Mouse (Mus musculus): Measurements from ENCODE around the gene Ankfy1. TPM values are rescaled to one million over a fixed set of nuclear protein-coding genes. Genes with fewer than 3 reads are reported as not detected.

The Ankfy1 gene
- polyA plus RNA-seq, 1 experiment from 2014 or later, result 28.1 TPM

DNA sequence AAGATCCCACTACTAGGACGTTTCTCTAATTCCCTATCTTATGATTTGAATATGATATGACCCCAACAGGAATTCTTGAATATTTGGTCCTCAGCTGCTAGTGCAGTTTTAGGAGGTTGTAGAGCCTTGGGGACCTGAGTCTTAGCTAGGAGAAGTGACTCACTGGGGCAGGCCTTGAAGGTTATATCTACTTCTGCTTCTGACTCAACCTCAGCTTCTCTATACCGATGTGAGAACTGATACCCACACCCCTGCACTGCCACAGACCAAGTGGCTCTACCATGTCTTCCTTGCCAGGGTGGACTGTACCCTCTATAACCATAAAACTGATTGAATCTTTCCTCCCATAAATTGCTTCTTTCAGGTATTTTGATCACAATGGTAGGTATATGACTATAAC lies 92.3 kb downstream of the Ankfy1 start:
- 71% methylated on average over 2 of the region's 2 CpGs for WGBS
- H3K36me3 ChIP-seq (ENCODE audit: control insufficient read depth, insufficient read depth, low read length), result no peaks in the 10 kb centered on the region
- no peak for DNase-seq (ENCODE audit: low spot score)

DNA sequence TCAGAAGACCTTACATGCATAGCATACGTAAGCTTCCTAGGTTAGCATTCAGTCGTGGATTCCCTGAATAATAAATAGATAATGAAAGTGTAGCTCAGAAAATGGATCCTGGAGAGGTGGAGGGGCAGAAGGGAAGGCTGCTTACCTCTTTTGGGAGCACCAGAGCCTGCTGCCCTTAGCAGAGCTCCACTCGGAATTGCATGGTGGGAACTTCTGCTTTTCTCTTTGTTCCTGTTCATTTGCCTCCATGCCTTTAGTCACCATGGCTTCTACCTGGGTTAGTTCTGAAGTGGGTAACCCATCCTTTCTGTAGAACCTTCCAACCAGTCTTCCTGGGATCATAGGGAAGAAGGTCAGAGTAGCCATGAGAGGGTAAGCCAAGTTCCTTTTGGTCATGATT lies 92.7 kb downstream of the Ankfy1 start:
- Histone ChIP-seq H3K36me3 (ENCODE audit: control insufficient read depth, insufficient read depth, low read length) (no peaks in the 10 kb centered on the region), H3K4me3 (ENCODE audit: low read depth, low read length) (no peak overlapping the region), H3K27me3 (ENCODE audit: control insufficient read depth, insufficient read depth, low read length) (no peaks in the 10 kb centered on the region), H3K4me2 (replicated peaks; ENCODE audit: low read depth, low read length) (no peak overlapping the region), H3K27ac (ENCODE audit: low read depth, low read length) (no peak overlapping the region), H3K9me3 (ENCODE audit: control insufficient read depth, low read length) (no peaks in the 10 kb centered on the region), H3K4me1 (replicated peaks; ENCODE audit: control insufficient read depth, insufficient read depth, low read length) (no peaks in the 10 kb centered on the region), H3K9ac (ENCODE audit: low read depth, low read length) (no peak overlapping the region)
- WGBS, result 78% methylated on average over 3 of the region's 3 CpGs
- ATAC-seq (ENCODE audit: low FRiP score), result no peak
- DNase-seq (ENCODE audit: low spot score), result no peak

More for the DNA sequence above, 92.3 kb downstream of the Ankfy1 start:
- no peak for ATAC-seq (ENCODE audit: low FRiP score)
- no peaks in the 10 kb centered on the region for H3K4me1 ChIP-seq (replicated peaks; ENCODE audit: control insufficient read depth, insufficient read depth, low read length)
- H3K27me3 ChIP-seq (ENCODE audit: control insufficient read depth, insufficient read depth, low read length), result no peaks in the 10 kb centered on the region
- no peak overlapping the region for H3K4me2 ChIP-seq (replicated peaks; ENCODE audit: low read depth, low read length)
- no peak overlapping the region for H3K27ac ChIP-seq (ENCODE audit: low read depth, low read length)
- H3K9me3 ChIP-seq (ENCODE audit: control insufficient read depth, low read length), result no peaks in the 10 kb centered on the region
- H3K4me3 ChIP-seq (ENCODE audit: low read depth, low read length), result no peak overlapping the region
- no peak overlapping the region for H3K9ac ChIP-seq (ENCODE audit: low read depth, low read length)

DNA sequence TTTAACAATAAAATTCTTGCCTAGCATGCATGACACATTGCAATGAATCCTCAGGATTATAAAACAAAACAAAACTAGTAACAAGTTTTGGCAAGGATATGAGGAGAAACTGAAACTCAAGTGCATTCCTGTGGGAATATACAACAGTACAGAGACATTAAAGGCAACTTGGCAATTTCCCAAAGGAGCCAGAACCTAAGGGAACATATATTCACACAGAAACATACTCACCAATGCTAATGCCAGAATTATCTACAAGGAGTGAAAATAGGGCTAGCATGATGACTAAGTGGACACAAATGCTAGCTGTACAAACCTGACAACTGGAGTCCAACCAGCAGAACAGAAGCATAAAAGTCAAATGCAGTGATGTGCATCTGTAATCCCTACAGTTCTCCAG lies 102.2 kb downstream of the Ankfy1 start:
- Histone ChIP-seq H3K27me3 (ENCODE audit: control insufficient read depth, insufficient read depth, low read length) (no peaks in the 10 kb centered on the region), H3K36me3 (ENCODE audit: control insufficient read depth, insufficient read depth, low read length) (no peaks in the 10 kb centered on the region), H3K4me3 (ENCODE audit: low read depth, low read length) (no peak overlapping the region), H3K27ac (ENCODE audit: low read depth, low read length) (no peak overlapping the region), H3K4me1 (replicated peaks; ENCODE audit: control insufficient read depth, insufficient read depth, low read length) (0 out of 2 replicates have a peak, but pooled peaks cover 2% of the 10 kb centered on the region), H3K9me3 (ENCODE audit: control insufficient read depth, low read length) (no peaks in the 10 kb centered on the region), H3K9ac (ENCODE audit: low read depth, low read length) (no peak overlapping the region), H3K4me2 (replicated peaks; ENCODE audit: low read depth, low read length) (no peak overlapping the region)
- DNase-seq (ENCODE audit: low spot score), result no peak
- no peak for ATAC-seq (ENCODE audit: low FRiP score)

DNA sequence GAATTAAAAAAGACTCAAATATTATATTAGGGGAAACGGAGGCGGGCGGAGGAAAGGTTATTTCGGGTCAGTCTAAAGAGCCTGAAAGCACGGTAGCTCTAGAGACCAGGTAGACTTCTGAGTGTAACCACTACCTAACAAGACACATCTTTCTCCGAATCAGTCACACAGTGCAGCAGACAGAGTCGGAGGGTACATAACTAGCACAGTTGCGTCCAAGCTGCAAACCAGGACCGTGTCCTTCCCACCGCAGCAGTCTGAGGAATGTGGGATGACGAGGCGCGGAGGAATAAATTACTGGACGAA lies 105.3 kb downstream of the Ankfy1 start:
- 0 out of 2 replicates have a peak, but pooled peaks cover 2% of the 10 kb centered on the region for H3K4me1 ChIP-seq (replicated peaks; ENCODE audit: control insufficient read depth, insufficient read depth, low read length)
- peak overlapping the region; percentile 49 for H3K4me2 ChIP-seq (replicated peaks; ENCODE audit: low read depth, low read length)
- H3K36me3 ChIP-seq (ENCODE audit: control insufficient read depth, insufficient read depth, low read length), result no peaks in the 10 kb centered on the region
- DNase-seq (ENCODE audit: low spot score) (no peak), ATAC-seq (ENCODE audit: low FRiP score) (peak; percentile 58)
- no peaks in the 10 kb centered on the region for H3K27me3 ChIP-seq (ENCODE audit: control insufficient read depth, insufficient read depth, low read length)
- no peak overlapping the region for H3K27ac ChIP-seq (ENCODE audit: low read depth, low read length)
- peak overlapping the region; percentile 97 for H3K4me3 ChIP-seq (ENCODE audit: low read depth, low read length)
- WGBS, result 22% methylated on average over 14 of the region's 14 CpGs
- peak overlapping the region; percentile 88 for H3K9ac ChIP-seq (ENCODE audit: low read depth, low read length)
- H3K9me3 ChIP-seq (ENCODE audit: control insufficient read depth, low read length), result no peaks in the 10 kb centered on the region

DNA sequence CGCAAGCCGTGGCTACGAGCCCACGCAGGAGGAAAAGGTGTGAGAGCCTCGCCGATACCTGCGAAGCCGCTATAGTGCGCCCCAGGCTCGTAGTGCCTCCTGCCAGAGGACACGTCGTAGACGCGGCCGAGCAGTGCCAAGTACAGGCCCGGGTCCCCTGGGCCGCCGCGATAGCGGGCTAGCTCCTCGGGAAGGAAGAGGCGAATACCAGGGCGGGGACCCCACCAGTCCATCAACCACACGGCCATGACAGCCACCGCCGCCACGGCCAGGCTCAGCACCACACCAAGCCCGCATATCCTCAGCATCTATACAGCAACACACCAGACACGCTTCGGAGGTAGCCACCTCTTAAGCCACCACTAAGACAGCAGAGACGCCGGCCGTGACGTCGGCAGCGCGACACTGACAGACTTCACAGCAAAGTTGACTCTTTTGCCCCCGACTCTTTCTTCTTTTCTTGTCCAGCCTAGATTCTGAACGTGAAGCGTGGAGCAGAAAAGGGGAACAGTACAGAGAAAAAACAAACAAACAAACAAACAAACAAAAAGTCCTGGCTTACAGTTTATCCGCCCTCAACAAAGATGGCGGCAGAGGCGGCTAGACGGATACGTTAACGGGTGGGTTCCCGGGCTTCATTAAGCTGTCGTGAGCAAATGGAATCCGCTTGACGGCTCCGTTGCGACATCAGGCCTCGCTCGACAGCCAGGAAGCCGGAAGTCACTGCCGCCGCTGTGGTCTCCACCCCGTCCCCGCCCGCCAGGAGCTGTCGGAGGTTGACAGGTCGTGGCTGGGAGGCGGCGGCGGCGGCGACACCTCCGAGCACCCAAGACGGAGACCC lies 105.9 kb downstream of the Ankfy1 start, which contains the start of the genes Cyb5d2 and Zzef1:
Gene Cyb5d2 (minus strand): TSS at position 688 of the 841 bp plus-strand sequence.
Gene Zzef1 (plus strand): TSS at position 772 of the 841 bp plus-strand sequence.
- H3K9ac ChIP-seq (ENCODE audit: low read depth, low read length), result peak within 1 kb of the TSS; percentile 88
- ATAC-seq (ENCODE audit: low FRiP score), result peak; percentile 92
- H3K27ac ChIP-seq (ENCODE audit: low read depth, low read length), result peak within 1 kb of the TSS; percentile 70
- H3K36me3 ChIP-seq (ENCODE audit: control insufficient read depth, insufficient read depth, low read length), result no peaks in the 10 kb centered on the region
- H3K4me1 ChIP-seq (replicated peaks; ENCODE audit: control insufficient read depth, insufficient read depth, low read length), result 0 out of 2 replicates have a peak, but pooled peaks cover 2% of the 10 kb centered on the region
- H3K9me3 ChIP-seq (ENCODE audit: control insufficient read depth, low read length), result no peaks in the 10 kb centered on the region
- DNase-seq (ENCODE audit: low spot score), result peak; percentile 93
- no peaks in the 10 kb centered on the region for H3K27me3 ChIP-seq (ENCODE audit: control insufficient read depth, insufficient read depth, low read length)
- peak within 1 kb of the TSS; percentile 97 for H3K4me3 ChIP-seq (ENCODE audit: low read depth, low read length)
- under 1% methylated on average over 69 of the region's 69 CpGs for WGBS
- peak within 1 kb of the TSS; percentile 84 for H3K4me2 ChIP-seq (replicated peaks; ENCODE audit: low read depth, low read length)

DNA sequence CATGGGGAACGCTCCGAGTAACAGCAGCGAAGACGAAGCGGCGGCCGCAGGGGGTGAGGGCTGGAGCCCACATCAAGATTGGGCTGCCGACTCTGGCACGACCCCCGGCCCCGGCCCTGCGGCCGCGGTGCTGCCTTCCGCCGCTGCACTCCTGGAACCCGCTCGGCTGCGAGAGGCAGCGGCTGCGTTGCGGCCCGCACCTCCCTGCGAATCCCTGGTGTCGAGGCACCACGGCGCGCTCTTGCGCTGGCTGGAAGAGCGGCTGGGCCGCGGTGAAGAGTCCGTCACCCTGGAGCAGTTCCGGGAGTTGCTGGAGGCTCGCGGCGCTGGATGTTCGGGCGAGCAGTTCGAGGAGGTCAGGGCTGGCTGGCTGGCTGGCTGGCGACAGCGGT lies 106.5 kb downstream of the Ankfy1 start:
- under 1% methylated on average over 36 of the region's 42 CpGs for WGBS
- H3K27ac ChIP-seq (ENCODE audit: low read depth, low read length), result peak overlapping the region; percentile 24; the same call in 1 of the 2 replicates
- ATAC-seq (ENCODE audit: low FRiP score), result peak; percentile 44

DNA sequence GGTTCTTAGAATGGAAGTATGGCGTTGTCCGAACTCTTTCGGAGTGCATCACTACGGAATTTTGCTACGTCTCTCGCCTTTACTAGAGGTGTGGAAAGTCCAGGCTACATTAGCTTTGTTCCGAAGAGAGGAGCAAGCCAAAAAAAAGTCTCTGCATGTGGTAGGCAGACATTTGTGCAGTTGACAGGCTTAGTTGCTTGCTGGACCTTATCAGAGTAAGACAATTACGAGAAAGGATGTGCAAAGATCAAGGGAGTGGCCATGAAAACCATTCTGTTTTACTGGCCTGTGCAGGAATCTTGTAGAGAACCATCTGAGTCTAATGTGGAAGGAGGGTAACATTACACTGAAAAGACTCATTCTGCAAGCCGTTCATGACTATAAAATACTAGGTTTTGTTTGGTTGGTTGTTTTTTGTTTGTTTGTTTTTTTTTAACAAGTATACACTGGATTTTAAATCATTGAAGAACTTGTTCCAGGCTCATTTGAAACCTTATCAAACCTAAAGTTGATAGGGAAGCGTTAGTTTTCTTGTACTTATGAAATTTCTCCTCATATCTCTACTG lies 107.0 kb downstream of the Ankfy1 start:
- 24% methylated on average over 10 of the region's 10 CpGs for WGBS
- peak overlapping the region; percentile 88 for H3K9ac ChIP-seq (ENCODE audit: low read depth, low read length)
- no peak for ATAC-seq (ENCODE audit: low FRiP score)
- H3K27ac ChIP-seq (ENCODE audit: low read depth, low read length), result no peak overlapping the region
- H3K4me2 ChIP-seq (replicated peaks; ENCODE audit: low read depth, low read length), result peak overlapping the region; percentile 84
- no peak for DNase-seq (ENCODE audit: low spot score)
- H3K4me1 ChIP-seq (replicated peaks; ENCODE audit: control insufficient read depth, insufficient read depth, low read length), result 0 out of 2 replicates have a peak, but pooled peaks cover 2% of the 10 kb centered on the region
- peak overlapping the region; percentile 97 for H3K4me3 ChIP-seq (ENCODE audit: low read depth, low read length)
- H3K36me3 ChIP-seq (ENCODE audit: control insufficient read depth, insufficient read depth, low read length), result no peaks in the 10 kb centered on the region
- no peaks in the 10 kb centered on the region for H3K9me3 ChIP-seq (ENCODE audit: control insufficient read depth, low read length)
- no peaks in the 10 kb centered on the region for H3K27me3 ChIP-seq (ENCODE audit: control insufficient read depth, insufficient read depth, low read length)

More for the DNA sequence above, 106.5 kb downstream of the Ankfy1 start:
- no peak for DNase-seq (ENCODE audit: low spot score)
- peak overlapping the region; percentile 84 for H3K4me2 ChIP-seq (replicated peaks; ENCODE audit: low read depth, low read length)
- H3K27me3 ChIP-seq (ENCODE audit: control insufficient read depth, insufficient read depth, low read length), result no peaks in the 10 kb centered on the region
- peak overlapping the region; percentile 97 for H3K4me3 ChIP-seq (ENCODE audit: low read depth, low read length)
- H3K9ac ChIP-seq (ENCODE audit: low read depth, low read length), result peak overlapping the region; percentile 88
- H3K9me3 ChIP-seq (ENCODE audit: control insufficient read depth, low read length), result no peaks in the 10 kb centered on the region
- 0 out of 2 replicates have a peak, but pooled peaks cover 2% of the 10 kb centered on the region for H3K4me1 ChIP-seq (replicated peaks; ENCODE audit: control insufficient read depth, insufficient read depth, low read length)
- no peaks in the 10 kb centered on the region for H3K36me3 ChIP-seq (ENCODE audit: control insufficient read depth, insufficient read depth, low read length)

DNA sequence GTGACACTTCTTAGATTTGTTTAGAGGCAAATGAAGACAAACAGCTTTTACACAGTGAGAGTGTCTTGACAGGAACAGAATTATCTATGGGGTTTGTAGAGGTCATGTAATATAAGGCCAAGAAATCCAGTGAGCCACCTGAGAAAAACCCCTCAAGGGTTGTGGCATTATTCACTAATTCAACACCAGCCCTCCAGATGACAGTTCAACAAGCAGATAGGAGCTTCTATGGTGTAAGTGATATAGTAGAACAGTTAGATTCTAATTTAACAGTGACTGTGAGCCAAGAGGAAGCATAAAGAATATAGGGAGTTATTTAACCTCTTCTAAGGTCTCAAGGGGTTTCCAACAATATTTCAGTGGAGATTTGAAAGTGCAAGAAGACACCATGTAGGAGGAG lies 108.3 kb downstream of the Ankfy1 start:
- Histone ChIP-seq H3K4me3 (ENCODE audit: low read depth, low read length) (no peak overlapping the region), H3K4me2 (replicated peaks; ENCODE audit: low read depth, low read length) (no peak overlapping the region), H3K4me1 (replicated peaks; ENCODE audit: control insufficient read depth, insufficient read depth, low read length) (0 out of 2 replicates have a peak, but pooled peaks cover 2% of the 10 kb centered on the region), H3K9ac (ENCODE audit: low read depth, low read length) (no peak overlapping the region), H3K9me3 (ENCODE audit: control insufficient read depth, low read length) (no peaks in the 10 kb centered on the region), H3K27me3 (ENCODE audit: control insufficient read depth, insufficient read depth, low read length) (no peaks in the 10 kb centered on the region), H3K27ac (ENCODE audit: low read depth, low read length) (no peak overlapping the region), H3K36me3 (ENCODE audit: control insufficient read depth, insufficient read depth, low read length) (no peaks in the 10 kb centered on the region)
- no peak for DNase-seq (ENCODE audit: low spot score)
- no peak for ATAC-seq (ENCODE audit: low FRiP score)

DNA sequence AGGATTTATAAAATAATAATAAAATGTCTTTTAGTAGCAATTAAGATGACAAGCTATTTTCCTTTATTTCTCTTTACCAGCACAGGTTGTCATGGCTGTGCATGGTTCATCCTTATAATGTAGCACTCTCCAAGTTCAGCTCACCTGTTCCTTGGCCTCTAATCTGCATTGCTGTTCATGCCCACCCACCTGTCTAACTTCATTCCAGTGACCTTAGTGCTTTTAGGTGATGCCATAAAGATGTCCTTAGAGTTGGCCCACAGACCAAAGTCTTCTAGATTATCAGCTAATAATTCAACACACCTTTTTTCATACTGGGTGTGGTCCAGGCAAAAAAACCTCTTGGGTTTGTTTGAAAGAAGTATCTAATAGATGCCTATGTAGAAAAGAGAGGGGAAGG lies 111.4 kb downstream of the Ankfy1 start:
- no peak for DNase-seq (ENCODE audit: low spot score)
- no peak overlapping the region for H3K4me3 ChIP-seq (ENCODE audit: low read depth, low read length)
- no peaks in the 10 kb centered on the region for H3K36me3 ChIP-seq (ENCODE audit: control insufficient read depth, insufficient read depth, low read length)
- 0 out of 2 replicates have a peak, but pooled peaks cover 2% of the 10 kb centered on the region for H3K4me1 ChIP-seq (replicated peaks; ENCODE audit: control insufficient read depth, insufficient read depth, low read length)
- H3K27ac ChIP-seq (ENCODE audit: low read depth, low read length), result no peak overlapping the region
- no peak overlapping the region for H3K4me2 ChIP-seq (replicated peaks; ENCODE audit: low read depth, low read length)
- H3K27me3 ChIP-seq (ENCODE audit: control insufficient read depth, insufficient read depth, low read length), result no peaks in the 10 kb centered on the region
- H3K9ac ChIP-seq (ENCODE audit: low read depth, low read length), result no peak overlapping the region
- H3K9me3 ChIP-seq (ENCODE audit: control insufficient read depth, low read length), result no peaks in the 10 kb centered on the region
- ATAC-seq (ENCODE audit: low FRiP score), result no peak
